Mouse (Mus musculus): ENCODE measurements around the gene Hsd17b11. TPM values are rescaled to one million over a fixed set of nuclear protein-coding genes. Genes with fewer than 3 reads are reported as not detected.

Hsd17b11 gene
- polyA plus RNA-seq, 1 experiment from 2014 or later, result 26.7 TPM

- Histone ChIP-seq H3K4me2 (ENCODE audit: low read depth, low read length) (no peak overlapping the region), H3K27me3 (ENCODE audit: insufficient read depth, low read length) (no peaks in the 10 kb centered on the region), H3K9ac (replicated peaks) (no peak overlapping the region), H3K4me1 (ENCODE audit: insufficient read depth) (peaks cover 8% of the 10 kb centered on the region; the same call in 1 of the 2 replicates), H3K36me3 (replicated peaks; ENCODE audit: insufficient read depth, low read length) (no peaks in the 10 kb centered on the region), H3K4me3 (ENCODE audit: low read depth, low read length) (no peak overlapping the region), H3K9me3 (ENCODE audit: low read length) (no peaks in the 10 kb centered on the region), H3K27ac (ENCODE audit: low read depth) (peak overlapping the region; percentile 55)
- DNase-seq, result no peak
- ATAC-seq, result no peak
- WGBS (ENCODE audit: insufficient replicate concordance), result 65% methylated on average over 9 of the region's 9 CpGs
- TF ChIP-seq EP300 (IDR thresholded peaks at IDR 0.05; ENCODE audit: low read depth) (no peak), CTCF (IDR thresholded peaks at IDR 0.05; ENCODE audit: low read depth) (no peak)
Observed at GRCm38 (mm10) chr5:103980705-103981560, 40.8 kb downstream of the Hsd17b11 start.

- ATAC-seq (no peak), DNase-seq (no peak)
- Histone ChIP-seq H3K9me3 (ENCODE audit: low read length) (no peaks in the 10 kb centered on the region), H3K4me3 (ENCODE audit: low read depth, low read length) (no peak overlapping the region), H3K27me3 (ENCODE audit: insufficient read depth, low read length) (no peaks in the 10 kb centered on the region), H3K4me1 (ENCODE audit: insufficient read depth) (peaks cover 16% of the 10 kb centered on the region; the same call in 1 of the 2 replicates), H3K27ac (ENCODE audit: low read depth) (peak overlapping the region; percentile 71), H3K4me2 (ENCODE audit: low read depth, low read length) (no peak overlapping the region), H3K9ac (replicated peaks) (no peak overlapping the region), H3K36me3 (replicated peaks; ENCODE audit: insufficient read depth, low read length) (no peaks in the 10 kb centered on the region)
- 57% methylated on average over 7 of the region's 7 CpGs for WGBS (ENCODE audit: insufficient replicate concordance)
- TF ChIP-seq EP300 (IDR thresholded peaks at IDR 0.05; ENCODE audit: low read depth), result no peak
Observed at GRCm38 (mm10) chr5:103977907-103978570, 43.7 kb downstream of the Hsd17b11 start.

GRCm38 (mm10) chr5:103977297-103977696 lies 44.4 kb downstream of the Hsd17b11 start, which contains the start of gene Hsd17b13:
Gene Hsd17b13, minus strand, starts transcription at chr5:103977410.
- H3K36me3 ChIP-seq (replicated peaks; ENCODE audit: insufficient read depth, low read length), result no peaks in the 10 kb centered on the region
- H3K27me3 ChIP-seq (ENCODE audit: insufficient read depth, low read length), result no peaks in the 10 kb centered on the region
- DNase-seq (peak; percentile 59), ATAC-seq (peak; percentile 94)
- H3K4me1 ChIP-seq (ENCODE audit: insufficient read depth), result peaks cover 20% of the 10 kb centered on the region; the same call in 1 of the 2 replicates
- H3K9ac ChIP-seq (replicated peaks), result peak within 1 kb of the TSS; percentile 52
- peak within 1 kb of the TSS; percentile 31 for H3K4me3 ChIP-seq (ENCODE audit: low read depth, low read length)
- peak within 1 kb of the TSS; percentile 57 for H3K4me2 ChIP-seq (ENCODE audit: low read depth, low read length)
- H3K9me3 ChIP-seq (ENCODE audit: low read length), result no peaks in the 10 kb centered on the region
- WGBS (ENCODE audit: insufficient replicate concordance), result 52% methylated on average over 4 of the region's 4 CpGs
- TF ChIP-seq CTCF (IDR thresholded peaks at IDR 0.05; ENCODE audit: low read depth), result no peak
- peak; percentile 69; the same call in 1 of the 2 replicates for TF ChIP-seq EP300 (IDR thresholded peaks at IDR 0.05; ENCODE audit: low read depth)
- peak within 1 kb of the TSS; percentile 84 for H3K27ac ChIP-seq (ENCODE audit: low read depth)

GRCm38 (mm10) chr5:103975736-103976135 lies 46.0 kb downstream of the Hsd17b11 start:
- H3K4me1 ChIP-seq (ENCODE audit: insufficient read depth), result peaks cover 18% of the 10 kb centered on the region; the same call in 1 of the 2 replicates
- H3K4me3 ChIP-seq (ENCODE audit: low read depth, low read length), result peak overlapping the region; percentile 31
- no peak for TF ChIP-seq CTCF (IDR thresholded peaks at IDR 0.05; ENCODE audit: low read depth)
- no peak for TF ChIP-seq EP300 (IDR thresholded peaks at IDR 0.05; ENCODE audit: low read depth)
- no peaks in the 10 kb centered on the region for H3K27me3 ChIP-seq (ENCODE audit: insufficient read depth, low read length)
- H3K27ac ChIP-seq (ENCODE audit: low read depth), result no peak overlapping the region
- H3K4me2 ChIP-seq (ENCODE audit: low read depth, low read length), result peak overlapping the region; percentile 57
- DNase-seq (no peak), ATAC-seq (no peak)
- H3K9ac ChIP-seq (replicated peaks), result peak overlapping the region; percentile 52; the same call in 1 of the 2 replicates
- H3K9me3 ChIP-seq (ENCODE audit: low read length), result no peaks in the 10 kb centered on the region
- H3K36me3 ChIP-seq (replicated peaks; ENCODE audit: insufficient read depth, low read length), result no peaks in the 10 kb centered on the region
- WGBS (ENCODE audit: insufficient replicate concordance), result 47% methylated on average over 7 of the region's 7 CpGs

GRCm38 (mm10) chr5:103972801-103973200 lies 48.9 kb downstream of the Hsd17b11 start:
- H3K36me3 ChIP-seq (replicated peaks; ENCODE audit: insufficient read depth, low read length), result no peaks in the 10 kb centered on the region
- no peak overlapping the region for H3K9ac ChIP-seq (replicated peaks)
- H3K9me3 ChIP-seq (ENCODE audit: low read length), result no peaks in the 10 kb centered on the region
- 47% methylated on average over 13 of the region's 13 CpGs for WGBS (ENCODE audit: insufficient replicate concordance)
- H3K4me2 ChIP-seq (ENCODE audit: low read depth, low read length), result peak overlapping the region; percentile 58
- H3K4me3 ChIP-seq (ENCODE audit: low read depth, low read length), result no peak overlapping the region; the same call in none of the 2 replicates
- H3K4me1 ChIP-seq (ENCODE audit: insufficient read depth), result peaks cover 12% of the 10 kb centered on the region; the same call in 1 of the 2 replicates
- DNase-seq, result no peak
- ATAC-seq, result no peak
- H3K27ac ChIP-seq (ENCODE audit: low read depth), result no peak overlapping the region
- H3K27me3 ChIP-seq (ENCODE audit: insufficient read depth, low read length), result no peaks in the 10 kb centered on the region
- TF ChIP-seq EP300 (IDR thresholded peaks at IDR 0.05; ENCODE audit: low read depth) (no peak), CTCF (IDR thresholded peaks at IDR 0.05; ENCODE audit: low read depth) (no peak)

- WGBS (ENCODE audit: insufficient replicate concordance), result 23% methylated on average over 19 of the region's 19 CpGs
- Histone ChIP-seq H3K9me3 (ENCODE audit: low read length) (no peaks in the 10 kb centered on the region), H3K4me2 (ENCODE audit: low read depth, low read length) (peak overlapping the region; percentile 58), H3K27ac (ENCODE audit: low read depth) (no peak overlapping the region), H3K4me3 (ENCODE audit: low read depth, low read length) (no peak overlapping the region; the same call in none of the 2 replicates), H3K9ac (replicated peaks) (no peak overlapping the region), H3K36me3 (replicated peaks; ENCODE audit: insufficient read depth, low read length) (no peaks in the 10 kb centered on the region), H3K4me1 (ENCODE audit: insufficient read depth) (peaks cover 12% of the 10 kb centered on the region; the same call in 1 of the 2 replicates), H3K27me3 (ENCODE audit: insufficient read depth, low read length) (no peaks in the 10 kb centered on the region)
- DNase-seq (no peak), ATAC-seq (no peak)
- TF ChIP-seq EP300 (IDR thresholded peaks at IDR 0.05; ENCODE audit: low read depth) (no peak), CTCF (IDR thresholded peaks at IDR 0.05; ENCODE audit: low read depth) (no peak)
Observed at GRCm38 (mm10) chr5:103972379-103972778, 49.3 kb downstream of the Hsd17b11 start.

Measured in liver, postnatal 0 days (tissue).